Mouse (Mus musculus) erythroid progenitor cell, adult 5-6 weeks (primary cell): Measurements from ENCODE around the gene Ankrd37. TPM values are rescaled to one million over a fixed set of nuclear protein-coding genes. Genes with fewer than 3 reads are reported as not detected.
A peak's percentile ranks its signal among the peaks of the same experiment; 100 is the strongest.

ENCODE experiments used
- ATAC-seq: replicated peaks from 2 replicates; pipeline ENCODE4 v1.8.0; 2016; ENCODE audit warnings: moderate number of reproducible peaks, mild to moderate bottlenecking, moderate TSS enrichment, inconsistent platforms; ENCODE audit not compliant: poor library complexity, low FRiP score, severe bottlenecking
- total RNA-seq, 2 experiments: library from RNA; stranded (forward) in 1 of 2; stranded (reverse) in 1 of 2; fragments of 150-400 nt in 1 of 2; fragments of 186-747, 209-891 nt in 1 of 2; gene quantifications; 2 replicates each; pipeline versions ENCODE4 v1.2.3 to v1.2.4; 2015 to 2017; ENCODE audit warnings: low replicate concordance in 2 of 2

Ankrd37 gene
- total RNA-seq, 2 experiments from 2014 or later: 15.5 TPM; not detected in 1

DNA sequence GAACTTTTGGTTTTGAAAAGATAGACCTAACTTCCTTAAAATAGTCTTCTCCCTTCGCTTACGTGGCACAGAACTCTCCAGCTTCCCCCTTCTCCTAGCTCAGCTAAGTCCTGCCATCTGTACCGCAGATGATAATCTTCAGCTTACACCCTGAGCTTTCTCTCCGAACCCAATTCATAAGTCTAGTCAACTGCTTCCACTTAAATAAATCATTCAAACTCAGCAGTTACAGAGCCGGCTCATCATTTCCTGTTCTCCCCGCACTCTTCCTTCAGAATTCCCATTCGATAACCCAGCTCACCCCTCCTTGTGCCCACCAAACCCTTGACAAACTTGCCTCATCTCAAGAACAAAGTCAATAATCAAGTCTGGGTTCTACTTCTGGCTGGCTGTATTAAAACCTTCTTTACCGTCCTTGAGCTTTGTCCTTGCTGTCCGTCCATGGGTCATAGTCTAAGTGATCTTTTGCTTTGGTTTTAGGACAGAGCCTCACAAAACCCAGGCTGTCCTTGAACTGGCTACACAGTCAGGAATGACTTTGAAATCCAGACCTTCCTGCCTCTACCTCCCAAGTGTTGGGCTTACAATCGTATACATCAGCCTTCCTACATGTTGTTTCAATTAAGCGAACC lies 29.6 kb downstream of the Ankrd37 start:
- peak; percentile 40 for ATAC-seq

DNA sequence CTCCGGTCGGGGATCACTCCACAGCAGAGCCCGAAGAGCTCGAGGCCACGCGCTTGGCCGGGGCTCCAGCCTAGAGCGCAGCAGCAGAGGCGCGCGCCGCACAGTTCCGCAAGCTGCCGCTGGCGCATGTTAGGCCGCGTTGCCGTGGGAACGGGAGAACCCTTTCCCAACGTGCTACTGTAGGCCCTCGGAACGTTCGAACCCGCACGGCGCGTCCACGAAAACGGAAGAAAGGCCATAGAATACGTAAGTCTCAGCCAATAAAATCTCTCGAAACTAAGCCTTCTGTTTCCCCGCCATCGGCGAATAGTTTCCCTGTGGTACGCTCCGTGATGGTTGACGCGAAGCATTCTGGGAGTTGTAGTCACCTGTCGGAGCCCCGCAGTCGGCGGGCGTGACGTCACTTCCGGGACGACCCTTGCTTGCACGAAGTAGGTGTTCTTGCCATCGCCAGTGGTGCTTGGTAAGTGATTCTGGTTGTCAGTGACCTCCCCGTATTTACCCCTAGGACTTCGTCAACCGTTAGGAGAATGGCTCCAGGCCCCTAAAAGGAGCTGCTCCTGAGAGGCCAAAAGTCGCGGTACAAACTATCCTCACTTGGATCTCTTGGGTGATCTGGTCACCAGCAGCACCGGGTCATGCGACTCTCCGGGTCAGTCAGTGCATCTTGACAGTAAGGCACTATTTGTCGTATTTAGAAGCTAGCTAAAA lies 30.2 kb downstream of the Ankrd37 start, which contains the start of the genes 1700029J07Rik and Ufsp2:
Gene 1700029J07Rik, minus strand, starts transcription at position 127 of the 711 bp plus-strand sequence.
Gene Ufsp2, plus strand, starts transcription at position 403 of the 711 bp plus-strand sequence.
- peak; percentile 95 for ATAC-seq

DNA sequence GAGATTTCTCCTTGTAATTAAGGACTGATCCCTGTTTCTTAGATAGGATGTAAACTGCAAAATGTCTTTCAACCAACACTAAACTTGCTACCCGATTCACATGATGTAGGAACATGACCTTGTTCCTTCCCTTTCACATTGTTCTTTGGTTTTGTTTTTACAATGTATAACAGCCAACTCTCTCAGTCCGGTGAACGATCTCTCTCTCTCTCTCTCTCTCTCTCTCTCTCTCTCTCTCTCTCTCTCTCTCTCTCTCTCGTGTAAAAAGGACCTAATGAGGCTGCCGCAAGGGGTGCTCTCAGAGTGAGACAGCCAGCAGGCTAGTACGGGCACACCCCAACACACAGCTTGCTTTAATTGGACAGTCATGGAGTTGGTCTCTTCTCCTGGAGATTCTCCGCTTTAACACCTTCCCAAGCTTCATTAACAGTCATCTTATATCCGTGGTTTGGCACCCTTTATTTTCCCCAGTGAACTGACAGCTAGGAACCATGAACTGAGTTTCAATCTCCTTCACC lies 31.5 kb downstream of the Ankrd37 start:
- ATAC-seq: no peak

DNA sequence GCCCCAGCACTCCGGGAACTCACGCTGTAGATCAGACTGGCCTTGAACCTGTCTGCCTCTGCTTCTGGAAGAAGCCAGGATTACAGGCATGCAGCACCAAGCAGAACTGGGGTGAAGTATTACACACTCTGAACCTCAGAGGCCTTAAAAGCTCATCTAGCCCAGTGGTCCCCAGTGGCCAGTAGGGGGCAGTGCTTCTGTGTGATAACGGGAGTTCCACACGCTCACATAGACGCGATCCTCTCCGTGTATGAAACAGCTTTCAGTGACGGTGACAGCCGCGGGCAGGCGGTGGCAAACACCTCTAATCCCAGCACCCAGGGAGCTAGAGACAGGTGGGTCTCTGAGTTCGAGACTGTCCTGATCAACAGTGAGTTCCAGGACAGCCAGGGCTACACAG lies 34.6 kb downstream of the Ankrd37 start:
- ATAC-seq: no peak

DNA sequence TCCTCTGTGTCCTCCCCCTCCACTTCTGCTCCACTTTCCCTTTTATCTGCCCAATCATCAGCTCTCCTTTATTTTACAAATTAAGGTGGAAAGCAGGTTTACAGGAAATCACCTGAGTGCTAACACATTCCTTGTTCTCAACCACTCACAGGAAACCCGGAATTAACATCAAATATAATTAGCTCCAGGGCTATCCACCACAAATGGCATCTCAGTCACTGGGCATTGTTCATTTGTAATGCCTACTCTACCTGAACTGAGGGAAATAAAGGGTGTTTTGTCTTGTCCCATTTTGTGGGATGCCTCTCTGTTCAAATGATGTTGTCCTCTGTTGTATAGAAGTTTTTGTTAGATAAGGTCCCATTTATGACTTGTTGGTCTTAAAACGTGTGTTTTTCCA lies 54.9 kb downstream of the Ankrd37 start:
- ATAC-seq: no peak

Other genes starting within 250 kb of the Ankrd37 start
- not detected in 2 replicates for gene Pdlim3, start 120.2 kb downstream of the Ankrd37 start, total RNA-seq (2015; ENCODE audit: low replicate concordance)
- gene Pdlim3, start 120.2 kb downstream of the Ankrd37 start, total RNA-seq (2017; ENCODE audit: low replicate concordance): not detected in 2 replicates
- not detected in 2 replicates for gene Ccdc110, start 71.1 kb downstream of the Ankrd37 start, total RNA-seq (2015; ENCODE audit: low replicate concordance)
- gene Ccdc110, start 71.1 kb downstream of the Ankrd37 start, total RNA-seq (2017; ENCODE audit: low replicate concordance): not detected in 2 replicates
- not detected in 2 replicates for gene 1700029J07Rik, start 30.5 kb downstream of the Ankrd37 start, total RNA-seq (2015; ENCODE audit: low replicate concordance)
- gene 1700029J07Rik, start 30.5 kb downstream of the Ankrd37 start, total RNA-seq (2017; ENCODE audit: low replicate concordance): not detected in 2 replicates
- gene Ufsp2, start 30.2 kb downstream of the Ankrd37 start, total RNA-seq (2015; ENCODE audit: low replicate concordance): 22.7 and 27.2 TPM in 2 replicates
- gene Ufsp2, start 30.2 kb downstream of the Ankrd37 start, total RNA-seq (2017; ENCODE audit: low replicate concordance): 27.5 and 32.0 TPM in 2 replicates
- not detected in 2 replicates for gene Lrp2bp, start 6.4 kb downstream of the Ankrd37 start, total RNA-seq (2015; ENCODE audit: low replicate concordance)
- not detected in 2 replicates for gene Lrp2bp, start 6.4 kb downstream of the Ankrd37 start, total RNA-seq (2017; ENCODE audit: low replicate concordance)
- gene Cfap97, start 146.1 kb upstream of the Ankrd37 start, total RNA-seq (2015; ENCODE audit: low replicate concordance): 8.4 and 25.9 TPM in 2 replicates
- 11.1 and 13.6 TPM in 2 replicates for gene Cfap97, start 146.1 kb upstream of the Ankrd37 start, total RNA-seq (2017; ENCODE audit: low replicate concordance)
- 9.7 and 17.6 TPM in 2 replicates for gene Snx25, start 146.5 kb upstream of the Ankrd37 start, total RNA-seq (2015; ENCODE audit: low replicate concordance)
- gene Snx25, start 146.5 kb upstream of the Ankrd37 start, total RNA-seq (2017; ENCODE audit: low replicate concordance): 8.9 and 28.0 TPM in 2 replicates
- gene Slc25a4, start 205.6 kb upstream of the Ankrd37 start, total RNA-seq (2015; ENCODE audit: low replicate concordance): 8.0 and 13.3 TPM in 2 replicates
- 8.7 and 15.9 TPM in 2 replicates for gene Slc25a4, start 205.6 kb upstream of the Ankrd37 start, total RNA-seq (2017; ENCODE audit: low replicate concordance)